Mouse (Mus musculus): ENCODE data around the gene Mafg.
"Not testable (repeated sequence)": the region's sequence is repeated elsewhere in the genome, so short reads cannot be mapped to it uniquely, and the experiment has no call there.

The Mafg gene

GRCm38 (mm10) chr11:120633520-120634343 lies at the start of gene Mafg:
TSS of gene Mafg (minus strand) at chr11:120633600.
- peak; percentile 94 for DNase-seq (ENCODE audit: low spot score)

DNA sequence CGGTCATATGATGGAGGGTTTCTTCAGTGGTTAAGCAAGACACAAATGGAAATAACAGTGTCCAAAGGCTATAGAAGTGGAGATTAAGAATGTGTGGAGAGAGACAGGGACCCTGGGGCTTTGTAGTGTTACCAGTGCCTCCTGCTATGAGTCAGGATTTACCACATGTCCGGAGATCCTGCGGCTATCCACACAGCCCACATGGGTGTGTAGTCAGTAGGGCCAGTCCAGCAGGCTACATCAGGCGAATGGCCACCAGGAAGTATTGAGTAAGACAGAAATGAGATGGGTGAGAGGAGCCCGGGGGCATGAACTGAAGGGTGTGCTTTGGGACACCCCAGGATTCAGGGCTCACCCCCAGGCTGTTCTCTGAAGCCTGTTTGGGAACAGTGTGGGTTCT lies 49.3 kb upstream of the Mafg start:
- no peak for DNase-seq (ENCODE audit: low spot score)

DNA sequence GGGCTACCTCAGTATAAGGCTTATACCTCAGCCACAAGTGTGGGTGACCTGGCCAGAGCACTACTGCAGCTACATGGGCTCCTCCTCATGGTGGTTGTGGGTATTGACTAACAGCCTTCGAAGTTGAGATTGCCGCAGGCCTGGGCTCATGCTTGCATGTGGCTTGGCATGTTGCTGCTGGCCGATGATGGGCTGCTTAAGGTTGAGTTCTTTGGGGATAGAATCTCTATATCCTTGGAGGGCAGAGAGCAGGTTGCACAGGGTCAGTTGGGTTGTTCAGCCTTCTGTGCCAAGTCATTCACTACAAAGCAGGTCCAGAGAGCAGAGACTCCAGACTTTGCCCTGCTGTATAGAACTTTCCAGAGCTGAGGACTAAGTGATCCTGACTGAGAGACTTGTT lies 46.5 kb upstream of the Mafg start:
- DNase-seq (ENCODE audit: low spot score) = peak; percentile 46

DNA sequence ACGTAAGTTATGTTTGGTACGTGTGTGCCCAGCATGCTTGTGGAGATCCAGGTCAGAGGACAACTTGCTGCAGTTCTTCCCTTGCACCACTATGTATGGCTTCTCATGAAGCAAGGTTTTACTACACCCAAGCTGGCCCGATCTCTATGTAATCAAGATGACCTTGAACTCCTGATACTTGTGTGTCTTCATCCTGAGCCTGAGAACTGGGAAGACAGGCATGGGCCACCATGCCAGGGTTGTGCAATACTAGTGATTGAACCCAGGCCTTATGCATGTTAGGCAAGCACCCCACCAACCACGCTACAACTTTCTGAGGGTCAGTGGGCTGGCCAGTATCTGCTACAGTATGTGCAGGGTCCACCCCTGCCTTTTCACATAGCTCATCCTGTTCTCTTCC lies 43.6 kb upstream of the Mafg start:
- DNase-seq (ENCODE audit: low spot score) = no peak

DNA sequence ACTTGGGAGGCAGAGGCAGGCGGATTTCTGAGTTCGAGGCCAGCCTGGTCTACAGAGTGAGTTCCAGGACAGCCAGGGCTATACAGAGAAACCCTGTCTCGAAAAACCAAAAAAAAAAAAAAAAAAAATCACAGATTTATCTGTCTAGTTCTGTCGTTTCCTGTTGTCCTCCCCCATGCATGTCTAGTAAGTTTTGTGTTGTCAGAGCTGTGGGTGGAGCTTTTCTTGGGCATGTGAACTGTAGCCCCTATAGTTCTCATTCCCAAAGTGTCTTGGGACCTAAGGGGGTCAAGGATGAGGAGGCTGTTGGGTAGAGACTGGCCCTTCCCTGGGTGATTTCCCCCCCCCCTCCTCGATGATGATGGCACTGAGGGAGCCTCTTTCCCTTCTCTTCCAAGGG lies 42.5 kb upstream of the Mafg start:
- not testable (repeated sequence) for DNase-seq (ENCODE audit: low spot score)

DNA sequence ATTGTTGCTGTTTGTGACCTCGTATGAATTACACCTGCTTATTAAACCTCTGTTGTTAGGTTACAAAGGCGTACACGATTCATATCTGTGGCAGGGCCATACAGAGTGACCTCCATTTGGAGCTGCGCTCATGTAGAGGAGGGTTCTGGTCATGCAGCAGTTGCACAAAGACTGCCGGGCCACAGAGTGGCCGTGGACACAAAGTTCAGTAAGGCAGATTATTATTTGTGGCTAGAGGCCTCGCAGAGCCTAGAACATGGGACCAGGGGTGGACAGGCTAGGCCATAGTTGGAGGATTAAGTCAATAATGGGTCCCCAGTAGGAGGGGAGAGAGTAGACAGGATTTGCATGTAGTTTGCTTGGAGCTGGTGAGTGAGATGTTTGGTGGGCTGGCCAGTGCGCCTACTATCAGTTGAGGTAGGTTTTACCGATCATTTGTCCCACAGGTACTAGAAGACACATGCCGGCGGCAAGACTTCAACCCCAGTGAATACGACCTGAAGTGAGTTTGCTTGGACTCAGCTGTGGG lies 40.3 kb upstream of the Mafg start:
- no peak for DNase-seq (ENCODE audit: low spot score)

- DNase-seq (ENCODE audit: low spot score) = peak; percentile 96
These were observed 39.5 kb upstream of the Mafg start, which contains the start of gene Aspscr1 for GRCm38 (mm10) chr11:120672687-120673593. TSS of gene Aspscr1 (plus strand) at chr11:120672973.

GRCm38 (mm10) chr11:120666617-120667016 lies 33.2 kb upstream of the Mafg start:
- no peak for DNase-seq (ENCODE audit: low spot score)

DNA sequence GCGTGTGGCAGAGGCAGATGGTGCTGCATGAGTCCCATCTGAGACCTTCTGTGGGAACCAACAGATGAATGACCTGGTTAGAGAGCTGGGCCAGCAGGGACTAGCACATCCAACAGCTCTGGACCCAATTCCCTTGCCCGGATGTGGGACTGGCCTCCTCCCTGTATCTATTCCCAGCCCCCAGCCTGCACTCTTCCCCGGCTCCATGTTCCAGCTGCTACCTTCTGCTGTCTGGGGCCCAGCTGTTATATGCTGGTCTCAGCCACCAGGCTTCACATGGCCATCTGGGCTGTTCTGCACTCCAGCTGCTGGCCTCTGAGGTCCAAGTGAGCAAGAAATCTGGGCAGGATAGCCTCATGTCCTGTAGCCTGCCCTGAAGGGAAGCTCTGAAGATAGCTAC lies 32.0 kb upstream of the Mafg start:
- DNase-seq (ENCODE audit: low spot score) = peak; percentile 68

DNA sequence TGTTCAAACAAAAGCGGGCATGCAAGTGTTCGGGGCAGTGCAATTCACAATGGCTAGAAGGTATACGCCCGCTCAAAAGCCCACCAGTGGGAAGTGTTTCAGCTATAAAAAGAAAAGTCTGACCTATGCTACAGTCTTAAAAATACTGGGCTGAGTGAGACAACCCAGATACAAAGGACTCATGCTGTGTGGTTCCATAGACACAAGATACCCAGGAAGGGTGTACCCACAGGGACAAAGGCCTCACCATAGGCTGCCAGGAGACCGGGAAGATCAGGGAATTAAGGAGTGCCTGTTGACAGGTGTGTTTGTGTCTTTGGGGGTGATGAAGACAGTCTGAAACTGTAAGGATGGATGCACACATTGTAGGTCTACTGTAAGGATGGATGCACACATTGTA lies 30.3 kb upstream of the Mafg start:
- DNase-seq (ENCODE audit: low spot score) = no peak

DNA sequence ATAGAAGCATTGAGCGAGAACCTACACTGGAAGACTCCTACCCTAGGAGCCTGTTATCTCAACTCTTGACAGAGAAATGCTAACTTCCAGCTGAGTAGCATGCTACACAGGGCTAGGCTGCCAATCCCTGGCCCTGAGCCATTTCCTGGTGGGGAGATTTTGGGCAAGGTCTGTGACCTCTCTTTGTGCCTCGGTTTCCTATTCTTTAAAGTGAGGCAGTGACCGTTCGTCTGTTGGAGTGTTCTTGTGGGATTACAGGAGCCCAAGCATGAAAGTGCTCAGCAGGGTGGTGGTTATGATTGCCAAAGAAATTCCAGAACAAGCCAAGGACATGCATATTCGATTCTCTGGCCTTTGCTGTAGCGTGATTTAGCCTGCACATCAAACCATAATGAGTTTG lies 29.4 kb upstream of the Mafg start:
- DNase-seq (ENCODE audit: low spot score) = no peak

DNA sequence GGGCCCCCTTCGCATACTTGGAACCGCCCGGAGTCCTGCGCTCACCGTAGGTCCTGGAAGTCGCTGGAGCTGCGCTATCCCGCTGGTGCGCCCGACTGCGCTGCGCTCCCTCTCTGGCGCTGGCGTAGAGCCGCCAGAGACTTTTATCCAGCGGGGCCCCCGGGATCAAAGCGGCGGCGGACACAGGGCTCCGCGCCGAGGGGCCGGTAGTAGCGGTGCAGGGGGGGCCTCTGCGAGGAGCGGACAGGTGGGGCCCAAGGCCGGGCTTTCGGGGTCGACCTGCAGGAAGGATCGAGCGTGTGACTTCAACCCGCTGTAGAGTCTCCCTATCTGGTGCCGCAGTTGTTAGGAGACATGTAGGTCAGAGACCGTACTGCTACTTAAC lies 27.7 kb upstream of the Mafg start, which contains the start of gene Notum:
TSS of gene Notum (minus strand) at position 100 of the 385 bp plus-strand sequence.
- DNase-seq (ENCODE audit: low spot score) = no peak

DNA sequence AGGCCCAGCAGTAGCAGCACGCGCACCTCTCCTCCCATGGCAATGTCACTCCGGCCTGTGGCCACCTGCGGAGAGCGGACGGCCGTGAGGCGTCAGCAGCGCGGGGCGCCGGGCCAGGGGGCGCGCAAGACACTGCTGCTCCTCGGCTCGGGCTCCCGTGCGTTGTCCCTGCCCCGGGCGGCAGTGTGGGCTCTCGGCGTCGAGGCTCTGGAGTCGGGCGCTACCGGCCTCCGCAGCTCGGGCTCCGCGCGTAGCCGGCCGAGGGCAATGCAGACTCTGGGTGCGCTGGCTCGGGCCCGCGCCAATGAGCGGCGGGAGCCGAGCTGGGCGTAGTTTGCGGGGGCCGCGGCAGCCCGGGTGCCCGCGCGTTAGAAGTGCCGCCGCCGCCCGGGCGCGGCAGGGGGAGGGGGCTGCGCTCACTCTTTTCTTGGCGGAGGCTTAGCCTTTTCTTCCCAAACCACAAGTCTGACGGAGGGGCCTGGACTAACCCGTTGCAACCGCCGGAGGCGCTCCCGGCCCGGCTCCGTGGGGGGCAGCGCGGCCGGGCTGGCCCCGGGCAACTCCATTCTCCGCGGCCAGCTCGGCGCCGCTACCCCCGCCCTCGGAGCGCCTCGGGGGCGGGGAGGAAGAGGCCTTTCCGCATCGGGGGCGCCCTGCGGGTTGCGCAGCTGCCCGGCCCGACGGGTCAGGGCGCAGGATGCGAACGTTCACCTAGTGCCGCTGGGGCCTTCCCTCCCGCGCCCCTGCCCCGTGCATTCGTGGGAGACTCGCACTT lies 27.1 kb upstream of the Mafg start:
- DNase-seq (ENCODE audit: low spot score) = peak; percentile 15

DNA sequence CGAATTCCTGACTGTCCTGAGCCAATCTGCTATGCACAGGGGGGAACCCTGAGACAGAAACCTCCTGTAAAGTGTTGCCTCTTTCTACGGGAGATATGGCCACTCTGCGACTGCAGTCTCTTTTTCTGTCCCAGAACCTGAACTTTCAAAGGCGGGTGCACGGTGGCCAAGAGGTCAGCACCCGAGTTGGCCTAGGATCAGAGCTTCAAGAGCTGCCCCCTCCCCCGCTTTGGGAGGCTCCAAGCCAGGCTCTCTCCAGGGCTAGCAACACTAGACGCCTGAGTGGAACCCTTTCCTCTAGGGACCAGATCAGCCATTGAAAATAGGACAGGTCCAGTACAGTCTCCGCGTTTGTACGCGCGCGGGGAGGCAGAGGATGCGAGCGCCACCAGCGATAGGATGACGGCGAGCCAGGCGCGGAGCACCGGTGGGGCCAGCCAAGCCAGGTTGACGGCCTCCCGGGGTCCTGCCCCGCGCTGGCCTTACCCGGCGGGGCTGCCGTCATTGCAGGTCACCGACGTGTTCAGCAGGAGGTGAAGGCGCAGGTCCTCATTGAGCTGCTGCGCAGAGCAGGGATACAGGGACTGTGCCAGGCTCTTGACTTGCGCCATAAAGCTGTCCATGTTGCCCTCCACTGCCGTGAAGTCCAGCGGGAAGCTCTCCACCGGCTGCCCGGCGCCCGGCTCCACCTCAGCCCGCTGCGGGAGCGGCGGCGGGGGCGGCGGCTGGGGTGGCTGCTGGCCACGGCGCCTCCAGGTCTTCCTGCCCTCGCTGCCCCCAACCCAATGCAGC lies 26.3 kb upstream of the Mafg start:
- no peak for DNase-seq (ENCODE audit: low spot score)

GRCm38 (mm10) chr11:120658876-120659410 lies 25.5 kb upstream of the Mafg start:
- peak; percentile 85 for DNase-seq (ENCODE audit: low spot score)

DNA sequence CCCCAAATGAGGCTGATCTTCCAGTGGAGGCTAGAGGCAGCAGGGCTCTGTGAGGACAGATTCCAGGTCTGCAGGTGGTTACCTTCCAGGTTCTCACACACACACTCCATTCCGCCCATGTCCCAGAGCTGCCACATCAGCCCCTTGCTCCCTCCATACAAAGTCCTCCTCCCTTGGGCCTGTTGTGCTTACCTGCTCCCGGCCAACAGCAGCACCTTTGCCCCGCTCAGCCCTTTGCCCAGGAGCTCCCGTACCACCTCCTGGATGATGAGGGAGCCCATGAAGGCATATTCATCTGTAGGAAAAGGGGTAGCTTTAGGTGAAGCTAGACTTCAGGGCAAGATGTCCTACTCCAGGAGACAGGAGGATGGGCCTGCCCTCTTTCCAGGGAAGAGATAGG lies 23.9 kb upstream of the Mafg start:
- no peak for DNase-seq (ENCODE audit: low spot score)

GRCm38 (mm10) chr11:120654741-120655140 lies 21.3 kb upstream of the Mafg start:
- DNase-seq (ENCODE audit: low spot score) = no peak

DNA sequence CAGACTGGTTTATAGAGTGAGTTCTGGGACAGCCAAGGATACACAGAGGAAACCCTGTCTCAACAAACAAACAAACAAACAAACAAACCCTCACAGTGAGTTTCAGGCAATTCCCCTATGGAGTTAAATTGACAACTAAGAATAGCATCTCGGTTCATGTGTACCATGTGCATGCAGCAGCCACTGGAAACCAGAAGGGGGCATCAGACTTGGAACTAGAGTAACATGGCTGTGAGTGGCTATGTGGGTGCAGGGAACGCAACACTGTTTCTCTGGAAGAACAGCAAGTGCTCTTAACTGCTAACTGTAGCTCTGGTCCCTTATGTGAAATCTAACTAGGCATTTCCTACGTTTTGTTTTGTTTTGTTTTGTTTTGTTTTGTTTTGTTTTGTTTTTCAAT lies 18.5 kb upstream of the Mafg start:
- no peak for DNase-seq (ENCODE audit: low spot score)

GRCm38 (mm10) chr11:120648001-120648476 lies 14.6 kb upstream of the Mafg start, which contains the start of gene Myadml2:
TSS of gene Myadml2 (minus strand) at chr11:120648158.
- DNase-seq (ENCODE audit: low spot score) = no peak

- DNase-seq (ENCODE audit: low spot score) = no peak
These were observed 13.8 kb upstream of the Mafg start for GRCm38 (mm10) chr11:120647047-120647830.

Data from lung, postnatal 25 days (tissue).